Mouse (Mus musculus) frontal cortex, postnatal 14 days (tissue): Measurements from ENCODE around the gene Nlgn1.

Source experiments
- DNase-seq, 2 experiments: peaks; one replicate each; pipeline ENCODE4 v3.0.0; 2022; ENCODE audit warnings: low spot score in 2 of 2

The Nlgn1 gene

DNA sequence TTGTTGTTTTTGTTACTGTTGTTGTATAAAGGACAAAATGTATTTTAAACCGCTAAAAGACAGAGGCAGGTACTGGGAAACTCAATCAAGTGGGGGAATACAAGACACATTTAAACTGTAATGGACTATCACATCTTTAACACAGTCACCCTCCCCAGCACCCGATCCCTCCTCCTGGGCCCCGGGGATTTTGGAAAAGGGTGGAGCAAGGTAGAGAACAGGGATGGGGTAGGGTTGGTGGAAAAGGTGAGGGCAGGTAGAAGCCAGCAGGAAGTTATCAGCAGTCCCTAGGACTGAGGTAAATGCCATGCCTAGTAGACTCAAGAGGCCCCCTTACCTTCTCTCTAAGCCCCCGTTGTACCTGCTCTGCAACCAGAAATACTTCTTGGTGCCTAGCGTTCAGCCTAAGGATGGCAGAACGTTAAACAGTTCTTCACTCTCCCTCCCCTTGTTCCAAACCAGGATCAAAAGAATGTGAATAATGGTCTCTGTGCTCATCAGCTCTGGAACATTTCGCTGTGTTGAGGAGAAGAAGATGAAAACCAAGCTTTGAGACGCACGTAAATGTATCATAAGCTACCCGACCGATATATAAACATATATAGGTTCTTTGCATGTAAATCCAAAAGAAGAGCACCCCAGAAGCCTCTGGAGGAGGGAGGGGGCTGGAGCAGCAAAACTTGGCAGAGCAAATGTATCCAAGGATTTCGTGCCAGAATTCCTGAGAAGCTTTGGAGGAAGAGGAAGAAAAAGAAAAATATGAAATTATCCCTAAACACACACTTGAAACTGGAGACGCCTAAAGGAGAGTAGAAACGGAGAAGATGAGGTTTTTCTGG lies at the start of gene Nlgn1:
Nlgn1 (minus strand) TSS at position 61 of the 839 bp plus-strand sequence.
- DNase-seq: no peak

DNA sequence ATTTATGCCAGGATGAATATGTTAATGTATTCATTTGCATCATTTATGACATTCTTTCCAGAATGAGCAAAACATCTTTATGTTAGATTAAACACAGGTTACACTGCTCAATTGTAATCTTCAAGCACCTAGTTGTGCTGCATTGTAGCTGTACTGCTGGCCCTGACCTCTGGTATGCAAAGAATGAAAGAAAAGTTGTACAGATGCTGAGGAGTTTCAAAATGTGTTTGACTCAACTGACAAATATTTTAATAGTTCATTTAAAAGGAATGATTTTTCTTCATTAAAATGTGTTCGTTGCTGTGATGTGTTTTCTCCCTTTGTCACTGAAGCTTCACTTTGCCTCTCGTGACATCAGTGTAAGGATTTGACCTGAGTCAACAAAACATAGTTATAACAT lies 46.0 kb upstream of the Nlgn1 start:
- DNase-seq: no peak

DNA sequence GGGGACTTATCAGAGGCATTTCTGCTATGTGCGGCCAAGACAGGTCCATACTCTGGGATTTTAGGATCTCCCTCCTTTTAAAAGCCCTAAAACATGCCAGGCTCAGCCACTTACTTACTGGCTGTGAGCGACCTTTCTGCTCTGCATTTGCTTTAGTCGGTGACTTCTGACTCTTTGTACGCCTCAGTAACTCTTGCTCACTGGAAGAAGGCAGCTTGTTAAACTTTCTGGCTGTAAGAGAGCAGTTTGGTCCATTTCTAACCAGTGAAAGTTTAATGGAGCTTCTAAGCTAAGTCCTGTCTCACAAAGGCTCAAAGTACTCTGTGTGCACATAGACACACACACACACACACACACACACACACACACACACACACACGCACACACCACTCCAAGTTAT lies 22.8 kb upstream of the Nlgn1 start:
- DNase-seq: no peak

DNA sequence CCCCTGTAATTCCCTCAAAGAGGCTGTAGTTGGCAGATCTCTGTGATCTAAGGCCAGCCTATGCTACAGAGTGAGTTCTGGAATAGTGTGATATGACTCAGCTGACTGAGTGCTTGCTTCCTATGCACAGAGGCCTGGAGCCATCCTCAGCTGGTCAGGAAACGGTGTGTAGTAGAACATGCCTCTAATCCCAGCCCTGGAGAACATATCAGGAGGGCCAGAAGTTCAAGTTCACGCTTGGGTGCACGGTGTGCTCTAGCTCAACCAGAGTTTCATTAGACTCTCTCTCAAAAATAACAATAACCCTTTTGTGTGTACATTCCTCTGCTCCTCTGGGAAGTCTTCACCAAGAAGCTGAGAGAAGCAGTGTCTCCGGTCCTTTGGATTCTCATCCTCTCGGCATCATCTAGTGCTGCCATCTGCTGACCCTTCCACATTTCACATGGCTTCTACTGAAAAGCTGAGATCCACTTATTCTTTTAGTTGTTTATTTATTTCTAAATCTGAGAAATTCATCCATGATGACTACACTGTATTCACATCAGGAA lies 22.3 kb upstream of the Nlgn1 start:
- peak in 1 of 2 experiments; percentile 20 for DNase-seq

DNA sequence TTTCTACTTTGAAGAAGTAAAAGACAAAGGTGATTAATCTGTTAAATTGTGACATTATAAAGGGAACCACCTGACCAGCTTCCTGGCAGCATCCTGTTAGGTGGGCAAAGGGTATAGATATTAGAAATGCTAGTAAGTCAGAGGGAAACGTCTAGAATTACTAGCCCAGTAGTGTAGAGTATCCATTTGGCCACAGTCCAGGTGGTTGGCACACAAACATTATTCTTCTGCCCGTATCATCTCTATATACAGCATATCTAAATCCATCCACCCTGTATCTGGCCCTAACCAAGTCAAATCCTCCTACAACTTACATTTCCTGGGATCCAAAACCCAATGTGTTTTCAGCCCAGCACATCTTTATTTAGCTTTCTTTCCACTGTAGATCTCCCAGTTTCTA lies 5.2 kb upstream of the Nlgn1 start:
- DNase-seq: no peak

DNA sequence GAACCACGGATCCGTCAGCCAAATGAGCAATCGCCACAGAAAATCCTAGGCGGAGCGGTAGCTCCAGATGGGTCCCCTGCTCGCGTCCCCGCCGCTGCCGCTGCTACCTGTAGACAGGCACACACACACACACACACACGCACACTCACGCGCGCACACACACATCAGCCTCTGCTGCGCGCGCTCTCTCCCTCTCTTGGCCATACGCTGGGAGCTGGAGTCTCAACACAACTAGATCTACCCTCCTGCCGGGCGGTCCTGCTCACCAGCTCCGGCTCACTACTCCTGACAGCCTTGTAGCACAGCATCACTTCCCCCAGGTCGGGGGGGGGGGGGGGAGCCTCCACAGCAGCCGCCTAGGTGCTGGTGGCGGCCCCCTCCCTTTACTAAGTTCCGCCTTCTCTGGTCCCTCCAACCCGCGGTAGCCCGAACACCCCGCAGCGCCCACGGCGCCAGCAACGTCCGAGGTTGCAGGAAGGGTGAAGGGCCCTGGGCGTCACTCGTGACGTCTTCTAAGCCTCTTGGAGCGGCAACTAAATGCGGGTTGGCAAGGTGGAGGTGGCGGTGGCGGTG lies 1.1 kb upstream of the Nlgn1 start:
- peak; percentile 42 to 48 for DNase-seq

DNA sequence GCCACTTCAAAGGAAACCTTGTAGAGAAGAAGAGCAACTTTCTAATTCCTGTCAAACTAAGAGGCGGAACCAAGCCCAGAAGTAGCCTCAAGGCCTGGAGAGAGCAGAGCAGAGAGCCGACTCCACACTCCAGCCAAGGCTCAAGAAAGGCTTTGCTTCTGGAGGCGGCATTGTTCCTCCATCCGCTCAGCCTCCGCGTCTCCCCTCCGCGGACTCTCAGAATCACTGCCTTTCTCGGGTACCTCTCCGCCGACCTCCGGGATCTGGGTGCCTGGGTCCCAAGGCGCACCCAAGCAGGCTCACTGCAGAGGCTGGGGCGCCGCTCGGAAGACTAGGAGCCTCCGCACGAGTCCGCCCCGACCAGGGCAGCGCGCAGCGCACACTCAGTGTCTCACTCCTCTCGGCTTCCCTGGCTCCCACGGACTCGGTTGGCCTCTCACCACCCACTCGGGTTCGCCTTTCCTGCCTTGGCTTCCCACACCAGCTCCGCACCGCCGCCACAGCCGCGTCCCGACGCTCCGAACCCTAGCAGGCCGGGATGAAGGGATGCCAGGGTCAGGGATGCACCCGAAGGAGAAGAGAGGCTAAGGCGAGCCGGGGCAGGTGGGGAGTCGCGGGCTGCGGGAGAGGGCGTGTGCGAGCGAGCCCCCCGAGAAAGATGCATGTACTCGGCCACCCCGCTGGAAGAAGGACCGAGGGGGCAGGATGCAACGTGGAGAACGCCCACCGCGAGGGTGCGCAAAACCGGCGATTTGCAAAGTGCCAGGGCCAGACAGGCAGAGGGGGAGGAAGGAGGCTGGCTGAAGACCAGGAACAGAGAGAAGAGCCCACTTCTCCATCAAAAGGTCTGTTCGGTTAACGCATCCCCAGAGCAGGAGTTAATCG lies 841 bp downstream of the Nlgn1 start:
- peak; percentile 38 to 67 for DNase-seq

DNA sequence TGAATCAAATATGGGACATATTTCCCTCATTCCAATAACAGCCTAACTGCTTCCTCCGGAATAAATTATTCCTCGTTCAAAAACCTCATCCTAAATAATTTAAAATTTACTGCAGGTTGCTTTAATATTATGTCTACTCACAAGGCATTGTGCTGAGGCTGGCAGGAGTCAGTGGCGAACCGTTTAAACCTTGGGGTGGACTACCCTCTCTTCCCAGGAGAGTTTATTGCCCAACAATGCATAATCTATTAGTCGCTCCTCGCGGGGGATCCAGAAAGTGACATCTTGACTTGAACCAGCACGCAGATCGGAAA lies 1.4 kb downstream of the Nlgn1 start:
- no peak for DNase-seq

DNA sequence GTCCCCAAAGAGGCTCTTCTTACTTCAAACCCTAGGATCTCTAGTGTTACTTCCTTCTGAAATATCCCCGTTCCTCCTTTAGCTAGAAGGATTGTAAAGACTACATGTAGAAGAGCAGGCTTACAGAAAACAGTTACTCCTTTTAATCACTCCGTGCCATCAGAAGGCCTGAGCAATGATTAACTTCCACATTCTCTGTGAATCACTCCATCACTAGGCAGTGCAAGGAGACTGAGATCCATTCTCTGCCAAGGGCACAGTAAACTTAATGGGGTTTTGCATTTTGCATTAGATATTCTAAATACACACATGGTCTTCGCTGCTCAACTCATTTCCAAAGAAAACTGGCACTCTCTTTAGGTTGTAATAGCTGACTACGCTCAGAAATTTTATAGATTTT lies 2.2 kb downstream of the Nlgn1 start:
- DNase-seq: no peak

DNA sequence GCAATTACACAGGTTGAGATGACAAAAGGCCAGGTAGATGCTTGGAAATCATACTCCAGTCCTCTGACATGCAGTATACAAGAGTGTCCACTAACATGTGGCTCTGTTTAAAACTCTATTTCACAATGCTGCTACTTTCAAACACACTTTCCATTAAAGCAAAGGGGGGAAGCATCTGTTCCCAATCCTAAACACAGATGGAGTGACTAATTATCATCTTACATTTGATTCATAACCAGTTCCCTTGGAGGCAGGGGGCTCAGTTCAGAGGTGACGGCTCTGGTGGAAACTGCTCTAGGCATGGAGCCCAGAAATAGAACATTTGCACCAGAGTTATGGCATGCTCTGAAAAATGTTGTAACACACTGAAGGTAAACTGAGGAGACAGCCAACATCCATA lies 7.8 kb downstream of the Nlgn1 start:
- DNase-seq: no peak

DNA sequence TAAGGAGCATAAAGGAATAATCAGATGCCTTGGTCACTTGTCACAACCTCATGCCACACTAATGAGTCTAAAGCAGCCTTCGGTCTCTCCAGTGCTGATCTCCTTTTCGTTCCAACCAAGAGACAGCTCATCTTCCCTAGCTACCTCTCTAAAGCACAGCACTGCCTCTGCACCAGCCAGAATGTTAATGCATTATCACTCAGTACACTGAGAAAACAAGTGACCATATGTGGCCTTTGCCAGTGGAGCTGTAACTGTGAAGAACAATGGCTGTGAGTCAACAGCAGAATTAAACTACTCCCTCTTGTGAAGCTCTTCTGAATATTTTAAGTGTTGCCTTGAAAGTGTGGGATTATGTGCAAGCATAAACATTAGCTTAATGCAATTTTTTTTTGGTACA lies 14.9 kb downstream of the Nlgn1 start:
- DNase-seq: no peak

DNA sequence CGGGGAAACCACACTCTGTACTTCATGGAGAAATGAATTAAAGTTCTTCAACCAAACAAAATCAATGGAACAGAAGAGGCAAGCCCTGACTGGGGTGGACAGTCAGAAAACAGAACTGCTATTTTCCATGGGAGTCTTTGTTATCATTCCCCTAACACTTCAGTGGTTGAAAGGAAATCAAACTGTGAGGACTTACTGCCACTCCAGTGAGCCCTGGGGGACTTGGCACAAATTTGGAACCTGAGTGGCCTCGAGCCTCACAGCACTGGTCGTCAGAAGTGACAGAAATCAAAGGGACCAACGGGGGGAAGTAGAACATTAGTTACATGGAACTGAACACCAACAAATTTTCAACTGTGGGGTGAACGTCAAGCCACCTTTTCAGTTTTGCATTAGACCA lies 34.4 kb downstream of the Nlgn1 start:
- no peak for DNase-seq

DNA sequence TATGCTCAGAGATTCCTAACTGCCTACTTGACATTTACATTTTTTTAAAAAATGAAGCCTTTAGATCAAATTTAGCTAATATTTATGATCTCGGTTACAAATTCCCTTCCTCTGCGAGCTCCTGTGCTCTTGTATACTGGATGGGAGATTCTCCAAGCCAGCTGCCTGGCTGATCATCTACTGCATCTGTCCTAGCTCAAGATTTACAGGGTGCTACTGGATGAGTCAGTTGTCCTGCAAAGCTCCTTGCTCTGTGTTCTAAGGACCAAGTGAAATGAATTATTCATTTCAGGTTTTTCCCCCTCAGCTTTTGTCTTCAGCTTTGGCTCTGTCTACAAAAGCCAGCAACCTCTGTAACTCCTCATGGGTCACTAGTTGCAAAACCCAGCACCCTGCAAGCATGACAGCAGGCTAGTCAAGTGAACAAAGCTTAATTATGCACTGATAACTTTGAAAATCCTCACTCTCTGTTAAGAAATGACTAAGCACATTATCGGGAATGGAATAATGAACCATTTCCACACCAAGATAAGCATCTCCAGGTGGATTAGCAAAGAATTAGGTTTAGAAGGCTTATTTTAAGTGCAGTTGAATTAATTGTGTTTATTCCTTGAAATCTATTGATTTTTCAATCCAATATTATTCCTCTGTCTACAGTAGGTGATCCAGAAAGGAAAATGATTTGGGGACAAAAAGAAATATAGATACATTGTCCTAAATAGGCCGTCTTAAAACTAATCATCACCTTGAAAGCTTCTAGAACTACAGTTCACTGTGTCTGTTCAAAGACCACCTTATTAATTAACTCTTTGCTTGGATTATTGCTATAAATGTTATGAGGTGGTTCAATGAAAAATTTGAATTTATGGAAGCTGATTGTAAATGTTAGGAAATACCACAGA lies 61.1 kb downstream of the Nlgn1 start:
- no peak for DNase-seq

DNA sequence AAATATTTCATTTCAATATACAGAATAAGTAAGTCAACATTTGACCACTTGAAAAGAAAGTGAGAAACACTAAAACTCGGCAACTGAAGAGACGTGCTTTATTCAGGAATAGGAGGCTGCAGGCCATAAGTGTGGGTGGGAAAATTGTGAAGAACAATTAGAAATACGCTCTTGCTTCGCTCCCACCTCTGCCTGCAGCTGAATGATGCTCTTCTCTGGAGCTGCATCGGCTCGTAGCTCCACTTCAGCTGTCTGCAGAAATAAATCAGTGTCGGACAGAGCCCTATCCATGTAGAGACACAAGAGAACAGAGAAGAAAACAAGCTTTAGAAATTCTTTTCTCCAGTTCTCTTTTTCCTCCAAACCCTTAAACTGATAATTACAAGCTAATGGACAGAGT lies 85.7 kb downstream of the Nlgn1 start:
- no peak for DNase-seq

DNA sequence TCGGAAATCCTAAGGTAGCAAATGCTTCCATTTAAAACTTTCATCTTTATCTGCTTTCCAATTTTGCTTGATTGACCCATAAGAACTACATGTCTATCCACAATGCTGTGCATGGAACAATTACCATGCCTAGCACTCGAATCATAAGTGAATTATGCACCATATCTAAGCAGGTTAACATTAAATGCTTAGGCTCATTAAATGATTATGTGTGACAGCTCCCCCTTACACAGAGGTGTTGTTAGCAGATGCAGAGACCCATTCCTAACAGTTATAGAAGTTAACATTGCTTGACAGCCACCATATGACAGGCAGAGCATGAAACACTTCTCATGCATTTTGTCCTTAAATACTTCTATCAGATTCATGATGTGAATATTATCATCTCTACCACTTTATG lies 89.0 kb downstream of the Nlgn1 start:
- DNase-seq: no peak

DNA sequence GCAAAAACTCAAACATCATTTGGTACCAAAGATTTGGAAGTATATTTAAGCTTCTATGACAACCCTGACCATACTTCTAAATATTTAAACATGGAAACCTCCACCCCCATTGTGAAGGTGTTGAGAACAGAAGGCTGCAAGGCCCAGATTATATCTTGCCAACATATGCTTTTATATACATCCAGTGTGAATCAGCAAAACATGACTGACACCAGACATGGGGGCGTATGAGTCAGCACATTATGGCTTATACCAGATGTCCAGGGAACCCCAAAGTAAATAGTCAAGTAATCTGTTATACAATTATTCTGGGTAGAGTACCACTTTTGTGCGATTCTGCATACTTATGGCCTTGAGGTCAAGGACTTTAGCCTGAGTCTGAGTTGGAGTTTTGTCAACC lies 102.3 kb downstream of the Nlgn1 start:
- DNase-seq: peak in 1 of 2 experiments; percentile 20

DNA sequence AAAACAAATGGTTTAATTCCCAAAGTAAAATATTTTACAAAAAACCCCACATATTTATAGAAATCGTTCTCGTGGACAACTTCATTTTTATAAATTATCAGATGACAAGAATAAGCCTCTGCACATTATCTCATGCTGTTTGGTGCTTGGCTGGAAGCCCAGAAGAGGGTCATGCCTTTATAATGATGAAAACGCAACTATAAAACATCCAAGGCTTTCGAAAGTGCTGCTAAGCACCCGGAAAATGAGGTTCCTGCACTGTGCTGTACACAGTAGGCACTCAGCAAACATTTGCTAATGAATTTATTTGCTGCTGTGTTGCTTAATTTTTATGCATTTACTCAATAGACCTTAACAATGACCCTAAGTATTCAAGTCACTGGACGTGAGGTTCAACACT lies 103.4 kb downstream of the Nlgn1 start:
- DNase-seq: no peak

DNA sequence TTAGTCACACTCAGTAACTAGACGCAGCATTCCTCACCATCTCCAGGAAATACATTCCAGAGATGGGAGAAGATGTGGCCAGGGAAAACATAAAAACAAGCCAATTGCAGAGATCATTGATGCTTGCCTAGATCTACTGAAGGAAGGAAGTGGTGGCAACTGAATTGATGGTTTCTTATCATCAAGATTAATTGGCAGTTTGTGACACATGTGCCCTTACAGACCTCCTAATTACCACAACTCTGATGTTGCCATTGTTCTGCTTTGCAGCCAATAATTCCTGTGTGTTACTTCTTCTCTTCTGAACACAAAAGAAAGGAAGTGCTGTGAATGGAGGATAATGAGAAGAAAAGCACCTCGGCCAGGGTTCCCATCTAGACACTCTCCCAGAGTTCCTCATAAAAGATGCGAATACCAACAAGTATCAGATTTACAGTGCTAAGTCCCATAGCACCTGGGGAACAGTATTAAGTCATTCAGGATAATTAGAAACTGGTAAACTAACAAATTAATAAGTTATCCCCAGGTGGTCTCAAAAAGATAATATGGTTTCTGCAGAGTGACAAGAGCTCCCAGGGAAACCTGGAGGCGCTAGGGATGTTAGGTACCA lies 104.0 kb downstream of the Nlgn1 start:
- DNase-seq: no peak

DNA sequence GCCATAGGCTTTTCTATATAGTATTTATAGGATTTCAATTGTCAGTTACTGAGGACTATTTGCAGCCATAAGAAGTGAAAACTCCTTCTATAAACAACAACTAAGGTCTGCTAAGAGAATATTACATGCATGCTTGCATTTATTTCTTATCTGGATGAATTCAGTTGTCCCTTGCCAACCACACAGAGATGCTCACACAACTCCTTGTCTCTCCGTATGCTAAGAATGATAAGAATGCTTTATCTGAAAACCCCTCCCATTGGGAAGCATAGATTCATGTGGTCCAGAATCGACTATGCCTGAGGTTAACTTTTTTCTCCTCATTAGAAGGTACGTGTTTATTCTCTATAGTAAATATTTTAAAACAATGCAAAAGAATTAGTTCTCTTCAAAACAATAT lies 108.8 kb downstream of the Nlgn1 start:
- DNase-seq: no peak

DNA sequence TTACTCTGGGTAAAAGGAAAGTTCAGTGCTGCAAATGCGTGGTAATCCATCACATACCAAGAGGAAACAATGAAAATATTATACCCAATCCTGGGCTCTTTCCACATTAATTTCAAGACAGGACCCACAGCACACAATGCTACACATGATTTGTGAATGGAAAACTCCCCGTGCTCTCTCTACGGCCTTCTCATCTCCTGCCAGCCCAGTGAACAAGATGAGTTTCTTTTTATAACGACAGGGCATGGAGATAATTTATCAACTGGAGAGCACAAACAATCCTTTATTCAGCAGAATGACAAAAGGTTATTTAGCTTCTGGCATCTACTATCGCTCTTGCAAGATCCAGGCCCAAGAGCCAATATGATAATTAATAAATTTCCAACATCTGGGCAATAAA lies 116.0 kb downstream of the Nlgn1 start:
- DNase-seq: no peak

DNA sequence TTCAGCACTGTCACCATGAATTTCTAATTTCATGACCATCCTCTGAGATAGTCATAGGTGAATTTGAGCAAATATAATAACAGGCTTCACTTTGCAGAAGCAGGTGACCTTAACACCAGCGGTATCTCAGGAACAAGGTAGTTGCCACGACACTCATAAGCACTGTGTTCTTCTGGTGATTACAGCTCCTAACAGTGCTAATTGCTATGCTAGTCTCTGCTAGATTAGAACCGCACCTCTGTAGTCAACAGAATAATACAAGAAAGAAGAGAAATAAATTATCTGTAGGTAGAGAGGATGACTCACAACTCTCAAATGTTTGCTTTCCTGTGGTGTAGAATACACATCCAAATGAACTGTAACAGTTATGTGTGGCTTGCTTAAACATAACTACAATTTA lies 129.6 kb downstream of the Nlgn1 start:
- DNase-seq: no peak
